Mouse (Mus musculus) layer of hippocampus, adult 2 months (tissue): Measurements from ENCODE around the gene Baz1b. TPM values are rescaled to one million over a fixed set of nuclear protein-coding genes. Genes with fewer than 3 reads are reported as not detected.
A peak's percentile ranks its signal among the peaks of the same experiment; 100 is the strongest.

ENCODE experiments used
- DNase-seq, 2 experiments: peaks; one replicate each; pipeline ENCODE4 v3.0.0; 2022; ENCODE audit warnings: low spot score in 2 of 2
- H3K27ac ChIP-seq: fragments of 200-600 bp; 2 replicates; pipeline ENCODE4 v1.8.1; 2022
- H3K4me3 ChIP-seq: fragments of 200-600 bp; 2 replicates; pipeline ENCODE4 v1.8.1; 2022; ENCODE audit warnings: mild to moderate bottlenecking
- CTCF ChIP-seq: fragments of 200-600 bp; conservative IDR thresholded peaks from 2 replicates; pipeline ENCODE4 v1.8.1; 2022; ENCODE audit warnings: antibody characterized with exemption, mild to moderate bottlenecking, moderate library complexity
- microRNA-seq, 2 experiments: library from miRNA; unstranded; fragments of <30 nt; microRNA quantifications; one replicate each; pipeline ENCODE4 v1.2.0; 2021
- total RNA-seq, 2 experiments: library from RNA; stranded (reverse); gene quantifications; 2 replicates each; pipeline ENCODE4 v1.2.3; 2021

The Baz1b gene
- total RNA-seq, 2 experiments from 2014 or later, result 79.9 to 87.5 TPM

- Histone ChIP-seq H3K4me3 (no peak overlapping the region), H3K27ac (peak overlapping the region; percentile 37; the same call in 1 of the 2 replicates)
- no peak for TF ChIP-seq CTCF
- no peak for DNase-seq
These were observed 87.8 kb downstream of the Baz1b start for GRCm38 (mm10) chr5:135274663-135275396.

DNA sequence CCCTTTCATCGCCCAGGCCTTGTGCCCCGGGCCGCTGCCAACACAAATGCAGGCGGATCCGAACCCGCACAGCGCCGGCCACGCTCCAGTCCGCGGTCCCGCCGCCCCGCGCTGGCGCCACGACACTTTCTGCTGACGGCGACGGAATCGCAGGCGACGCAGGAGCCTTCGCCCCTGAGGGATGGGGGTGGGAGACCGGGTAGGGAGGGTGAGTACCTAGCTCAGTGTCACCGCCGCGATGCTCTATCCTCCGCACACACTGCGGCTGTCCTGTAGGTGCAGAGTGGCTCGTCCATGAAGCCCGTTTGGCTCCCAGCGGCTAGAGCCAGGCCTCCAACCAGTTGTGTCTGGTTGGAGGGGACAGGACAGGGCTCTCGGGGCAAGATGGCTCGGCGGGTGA lies 89.5 kb downstream of the Baz1b start:
- TF ChIP-seq CTCF, result no peak
- Histone ChIP-seq H3K27ac (no peak overlapping the region), H3K4me3 (no peak overlapping the region)
- no peak for DNase-seq

DNA sequence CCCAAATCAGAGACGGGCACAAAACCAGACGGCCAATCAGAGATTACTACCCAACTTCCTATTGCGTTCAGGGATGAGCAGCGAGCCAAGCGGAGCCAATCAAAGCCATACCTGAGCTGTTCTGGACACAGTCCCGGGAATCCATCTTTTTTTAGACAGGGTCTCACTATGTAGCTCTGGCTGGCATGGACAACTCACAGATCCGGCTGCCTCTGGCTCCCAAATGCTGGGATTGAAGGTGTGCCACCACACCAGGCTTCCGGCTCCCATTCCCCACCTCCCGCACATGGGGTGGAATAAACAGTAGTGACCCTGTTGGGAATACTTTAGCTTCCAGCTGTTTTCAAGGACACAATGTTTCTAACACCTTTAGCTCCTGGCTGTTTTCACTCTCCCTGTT lies 93.2 kb downstream of the Baz1b start:
- H3K4me3 ChIP-seq, result no peak overlapping the region
- no peak for TF ChIP-seq CTCF

DNA sequence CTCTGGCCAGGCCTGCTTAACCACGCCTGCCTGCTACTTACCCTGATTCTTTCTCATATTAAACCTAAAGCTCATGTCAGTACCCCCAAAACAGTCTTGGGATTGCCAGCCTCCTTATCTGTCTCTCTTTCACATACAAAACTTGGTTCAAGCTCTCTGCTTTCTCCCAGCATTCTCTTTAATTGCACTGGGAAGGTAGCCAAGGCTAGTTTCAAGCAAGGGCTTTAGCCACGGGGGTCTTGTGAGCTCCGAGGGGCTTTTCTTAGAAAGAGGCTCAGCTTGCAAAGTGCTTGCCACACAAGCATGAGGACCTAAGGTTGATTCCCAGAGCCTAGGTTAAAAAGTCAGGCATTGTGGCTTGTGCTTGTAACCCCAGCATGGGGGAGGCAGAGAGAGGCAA lies 98.1 kb downstream of the Baz1b start:
- Histone ChIP-seq H3K4me3 (no peak overlapping the region), H3K27ac (no peak overlapping the region)
- no peak for TF ChIP-seq CTCF
- DNase-seq, result no peak

More for the DNA sequence above, 93.2 kb downstream of the Baz1b start:
- no peak for DNase-seq
- no peak overlapping the region for H3K27ac ChIP-seq

DNA sequence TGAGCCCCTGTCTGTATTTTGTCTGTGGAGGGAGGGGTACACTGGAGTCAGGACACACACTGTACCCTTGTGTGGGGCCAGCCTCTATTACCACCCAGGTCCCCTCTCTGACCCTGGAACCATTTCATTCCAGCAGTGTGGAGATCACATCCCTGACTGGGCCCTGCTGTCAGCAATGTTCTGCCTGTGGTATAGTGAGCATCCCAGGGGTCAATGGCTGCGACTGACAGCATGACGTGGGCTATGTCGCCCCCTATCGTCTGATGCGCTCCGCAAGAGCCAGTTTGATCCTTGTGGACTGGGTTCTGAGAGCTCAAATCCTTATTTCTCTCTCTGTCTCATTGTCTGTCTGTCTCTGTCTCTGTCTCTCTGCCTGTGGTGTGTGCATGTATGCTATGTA lies 99.1 kb downstream of the Baz1b start:
- H3K4me3 ChIP-seq, result no peak overlapping the region
- peak; percentile 73 to 89 for DNase-seq
- TF ChIP-seq CTCF, result peak; percentile 95
- H3K27ac ChIP-seq, result no peak overlapping the region

- no peak for TF ChIP-seq CTCF
- Histone ChIP-seq H3K4me3 (no peak overlapping the region), H3K27ac (no peak overlapping the region)
- DNase-seq, result no peak
These were observed 99.9 kb downstream of the Baz1b start for GRCm38 (mm10) chr5:135286926-135287325.

DNA sequence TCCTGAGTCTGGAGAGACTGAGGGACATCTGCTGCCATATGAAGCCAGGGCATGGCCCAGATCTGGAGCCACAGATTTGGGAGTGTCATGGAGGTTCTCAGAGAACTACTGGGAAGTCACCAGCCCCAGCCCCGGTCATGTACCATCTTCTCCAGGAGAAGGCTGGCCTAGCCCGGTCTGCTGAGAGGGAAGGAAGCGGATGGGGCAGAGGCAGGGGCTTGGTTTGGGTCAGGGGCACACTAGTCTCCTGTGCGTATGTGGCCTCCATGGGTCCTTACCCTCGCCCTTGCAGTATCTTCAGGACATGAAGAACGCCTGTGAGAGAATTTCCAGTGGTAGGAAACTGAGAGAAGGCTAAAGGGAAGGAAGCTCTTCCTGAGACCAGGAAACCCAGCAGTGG lies 103.6 kb downstream of the Baz1b start:
- no peak for TF ChIP-seq CTCF
- no peak for DNase-seq
- Histone ChIP-seq H3K27ac (no peak overlapping the region), H3K4me3 (no peak overlapping the region)

- no peak overlapping the region for H3K4me3 ChIP-seq
- no peak for DNase-seq
- TF ChIP-seq CTCF, result no peak
- H3K27ac ChIP-seq, result no peak overlapping the region
These were observed 104.1 kb downstream of the Baz1b start for GRCm38 (mm10) chr5:135291193-135291592.

DNA sequence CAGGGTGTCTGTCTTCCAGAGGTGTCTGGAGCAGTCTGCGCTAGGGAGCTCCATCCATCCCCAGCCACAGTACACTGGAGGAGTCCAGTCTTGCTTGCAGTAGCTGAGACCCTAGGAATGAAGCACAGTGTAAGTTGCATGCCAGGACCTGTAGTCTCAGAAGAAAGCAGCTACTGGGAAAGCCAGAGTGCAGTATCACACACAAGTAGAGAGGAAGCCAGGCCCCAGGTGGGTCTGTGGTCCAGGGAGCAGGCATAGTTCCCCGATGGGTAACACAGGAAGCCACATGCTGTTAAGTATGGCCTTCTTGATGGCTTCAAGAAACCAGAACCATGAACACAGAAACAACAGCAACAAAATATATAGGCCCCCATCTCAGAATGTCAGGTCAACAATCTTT lies 104.9 kb downstream of the Baz1b start:
- Histone ChIP-seq H3K27ac (no peak overlapping the region), H3K4me3 (no peak overlapping the region)
- TF ChIP-seq CTCF, result no peak
- no peak for DNase-seq

Small RNA genes within 50 kb of the gene (microRNA-seq; reads per million reads assigned to microRNA genes)
- 0 reads per million in 2 experiments for gene Gm25315

Other genes starting within 250 kb of the Baz1b start
- gene Cldn4, start 240.3 kb upstream of the Baz1b start, total RNA-seq, result not detected
- under 1 TPM in 1 of 2 experiments, not detected in 1; 0.37 TPM for gene Cldn3, start 201.1 kb upstream of the Baz1b start, total RNA-seq
- 10 to 100 TPM; 30.0 to 32.7 TPM for gene Abhd11, start 178.1 kb upstream of the Baz1b start, total RNA-seq
- 10 to 100 TPM; 92.3 to 97.6 TPM for gene Stx1a, start 163.8 kb upstream of the Baz1b start, total RNA-seq
- gene Dnajc30, start 123.1 kb upstream of the Baz1b start, total RNA-seq, result 10 to 100 TPM; 39.1 to 43.1 TPM
- 10 to 100 TPM; 49.9 to 53.4 TPM for gene Bud23, start 122.3 kb upstream of the Baz1b start, total RNA-seq
- gene Vps37d, start 109.0 kb upstream of the Baz1b start, total RNA-seq, result 10 to 100 TPM; 29.4 to 30.3 TPM
- 1 to 10 TPM; 6.2 to 6.7 TPM for gene Mlxipl, start 97.4 kb upstream of the Baz1b start, total RNA-seq
- 10 to 100 TPM; 29.8 to 32.0 TPM for gene Tbl2, start 37.6 kb upstream of the Baz1b start, total RNA-seq
- gene Bcl7b, start 19.0 kb upstream of the Baz1b start, total RNA-seq, result 10 to 100 TPM; 55.1 to 62.6 TPM
- 1 to 10 TPM; 4.5 to 5.0 TPM for gene Fzd9, start 64.0 kb downstream of the Baz1b start, total RNA-seq
- under 1 TPM; 0.47 to 0.51 TPM for gene Fkbp6, start 162.8 kb downstream of the Baz1b start, total RNA-seq
- gene Trim50, start 166.0 kb downstream of the Baz1b start, total RNA-seq, result not detected
- gene Nsun5, start 182.7 kb downstream of the Baz1b start, total RNA-seq, result 10 to 100 TPM; 21.7 to 30.1 TPM
- gene Pom121, start 207.3 kb downstream of the Baz1b start, total RNA-seq, result 10 to 100 TPM; 48.3 to 50.2 TPM